Mouse (Mus musculus) heart, embryonic 16.5 days (tissue): Measurements from ENCODE around the gene Vti1a. TPM values are rescaled to one million over a fixed set of nuclear protein-coding genes. Genes with fewer than 3 reads are reported as not detected.
A peak's percentile ranks its signal among the peaks of the same experiment; 100 is the strongest.

Experiments
- ATAC-seq: fragments of 200-750 bp; cut with Nextera tagmentation; replicated peaks from 2 replicates; pipeline ENCODE4 v1.8.0; 2017; ENCODE audit warnings: moderate number of reproducible peaks; ENCODE audit not compliant: insufficient read depth, low FRiP score; ENCODE audit errors: extremely low read depth
- H3K27ac ChIP-seq: fragments of 300-500 bp; sonication (generic); 2 replicates; pipeline ENCODE4 v1.5.1; 2014; ENCODE audit warnings: mild to moderate bottlenecking, low read length, control low read depth, moderate library complexity
- H3K27me3 ChIP-seq: fragments of 300-500 bp; sonication (generic); 2 replicates; pipeline ENCODE4 v1.6.1; 2014; ENCODE audit warnings: low read length, mixed read lengths; ENCODE audit not compliant: control insufficient read depth, insufficient read depth
- H3K36me3 ChIP-seq: fragments of 300-500 bp; sonication (generic); 2 replicates; pipeline ENCODE4 v1.6.1; 2014; ENCODE audit not compliant: control insufficient read depth, insufficient read depth
- H3K4me1 ChIP-seq: fragments of 300-500 bp; sonication (generic); 2 replicates; pipeline ENCODE4 v1.6.1; 2014; ENCODE audit warnings: low read length, mixed read lengths; ENCODE audit not compliant: control insufficient read depth, insufficient read depth
- H3K4me2 ChIP-seq: fragments of 300-500 bp; sonication (generic); 2 replicates; pipeline ENCODE4 v1.6.1; 2014; ENCODE audit warnings: low read depth, mild to moderate bottlenecking, control low read depth, low read length
- H3K4me3 ChIP-seq: fragments of 300-500 bp; sonication (generic); 2 replicates; pipeline ENCODE4 v1.5.1; 2014; ENCODE audit warnings: mild to moderate bottlenecking, control low read depth, low read length
- H3K9ac ChIP-seq: fragments of 300-500 bp; sonication (generic); 2 replicates; pipeline ENCODE4 v1.6.1; 2014; ENCODE audit warnings: low read length, control low read depth
- H3K9me3 ChIP-seq: fragments of 300-500 bp; sonication (generic); replicated peaks from 2 replicates; pipeline ENCODE4 v1.6.1; 2016; ENCODE audit warnings: low read length; ENCODE audit not compliant: control insufficient read depth
- WGBS: fragments of 180-500 bp; shearing (Covaris S2); extraction: QIAGEN DNeasy Blood & Tissue Kit; methylation state at CpG from one replicate; pipeline ENCODE4 v1.1.7; 2014; 5-methylcytosine and 5-hydroxymethylcytosine counted together
- polyA plus RNA-seq: library from polyadenylated mRNA; unstranded; fragments of >200 nt; fragmentation: Nextera tagmentation; extraction: Ambion mirVana; gene quantifications from 2 replicates; pipeline ENCODE4 v1.2.1, GENCODE M21; 2015

Gene Vti1a
- polyA plus RNA-seq, 1 experiment from 2014 or later = 17.6 TPM

GRCm38 (mm10) chr19:55587638-55588421 is 271.7 kb downstream of the Vti1a start:
- WGBS = 82% methylated on average over 14 of the region's 14 CpGs
- H3K27me3 ChIP-seq = no peaks in the 10 kb centered on the region
- no peak for ATAC-seq

GRCm38 (mm10) chr19:55588948-55589896 is 273.1 kb downstream of the Vti1a start:
- Histone ChIP-seq H3K4me2 (no peak overlapping the region), H3K36me3 (no peaks in the 10 kb centered on the region), H3K9ac (no peak overlapping the region), H3K4me3 (no peak overlapping the region), H3K27ac (no peak overlapping the region), H3K27me3 (no peaks in the 10 kb centered on the region), H3K9me3 (no peaks in the 10 kb centered on the region), H3K4me1 (peaks cover 13% of the 10 kb centered on the region)
- WGBS = 58% methylated on average over 16 of the region's 16 CpGs
- ATAC-seq = no peak

More at GRCm38 (mm10) chr19:55587638-55588421, 271.7 kb downstream of the Vti1a start:
- Histone ChIP-seq H3K9ac (no peak overlapping the region), H3K4me1 (peaks cover 5% of the 10 kb centered on the region), H3K36me3 (no peaks in the 10 kb centered on the region), H3K4me3 (no peak overlapping the region), H3K9me3 (no peaks in the 10 kb centered on the region), H3K27ac (no peak overlapping the region), H3K4me2 (no peak overlapping the region)

GRCm38 (mm10) chr19:55592876-55593691 is 277.0 kb downstream of the Vti1a start:
- H3K27ac ChIP-seq = no peak overlapping the region
- ATAC-seq = no peak

GRCm38 (mm10) chr19:55593729-55594444 is 277.8 kb downstream of the Vti1a start:
- H3K9me3 ChIP-seq = no peaks in the 10 kb centered on the region
- H3K4me2 ChIP-seq = no peak overlapping the region
- peak; percentile 53; the same call in 1 of the 2 replicates for ATAC-seq
- 59% methylated on average over 16 of the region's 16 CpGs for WGBS
- H3K4me3 ChIP-seq = no peak overlapping the region
- no peak overlapping the region for H3K9ac ChIP-seq
- H3K36me3 ChIP-seq = no peaks in the 10 kb centered on the region
- H3K4me1 ChIP-seq = peaks cover 46% of the 10 kb centered on the region
- H3K27ac ChIP-seq = no peak overlapping the region
- no peaks in the 10 kb centered on the region for H3K27me3 ChIP-seq

More at GRCm38 (mm10) chr19:55592876-55593691, 277.0 kb downstream of the Vti1a start:
- 63% methylated on average over 26 of the region's 26 CpGs for WGBS
- Histone ChIP-seq H3K4me3 (no peak overlapping the region), H3K9ac (no peak overlapping the region), H3K27me3 (no peaks in the 10 kb centered on the region), H3K4me1 (peaks cover 38% of the 10 kb centered on the region), H3K36me3 (no peaks in the 10 kb centered on the region), H3K4me2 (no peak overlapping the region), H3K9me3 (no peaks in the 10 kb centered on the region)

GRCm38 (mm10) chr19:55594451-55594850 is 278.4 kb downstream of the Vti1a start:
- 84% methylated on average over 3 of the region's 3 CpGs for WGBS
- H3K9me3 ChIP-seq = no peaks in the 10 kb centered on the region
- peaks cover 46% of the 10 kb centered on the region for H3K4me1 ChIP-seq
- no peak overlapping the region for H3K27ac ChIP-seq
- H3K36me3 ChIP-seq = no peaks in the 10 kb centered on the region
- no peak for ATAC-seq
- H3K4me2 ChIP-seq = no peak overlapping the region
- no peak overlapping the region for H3K4me3 ChIP-seq
- no peaks in the 10 kb centered on the region for H3K27me3 ChIP-seq
- H3K9ac ChIP-seq = no peak overlapping the region

GRCm38 (mm10) chr19:55595945-55596649 is 280.0 kb downstream of the Vti1a start:
- Histone ChIP-seq H3K4me1 (peaks cover 49% of the 10 kb centered on the region), H3K27ac (peak overlapping the region; percentile 74), H3K27me3 (no peaks in the 10 kb centered on the region), H3K4me3 (no peak overlapping the region), H3K9me3 (no peaks in the 10 kb centered on the region), H3K36me3 (no peaks in the 10 kb centered on the region), H3K4me2 (peak overlapping the region; percentile 39; the same call in 1 of the 2 replicates), H3K9ac (peak overlapping the region; percentile 22; the same call in 1 of the 2 replicates)
- ATAC-seq = peak; percentile 12
- WGBS = 25% methylated on average over 9 of the region's 9 CpGs

- Histone ChIP-seq H3K27me3 (no peaks in the 10 kb centered on the region), H3K36me3 (no peaks in the 10 kb centered on the region), H3K4me2 (peak overlapping the region; percentile 39), H3K9me3 (no peaks in the 10 kb centered on the region), H3K4me3 (no peak overlapping the region), H3K9ac (peak overlapping the region; percentile 22; the same call in 1 of the 2 replicates), H3K27ac (peak overlapping the region; percentile 74), H3K4me1 (peaks cover 53% of the 10 kb centered on the region)
- 29% methylated on average over 6 of the region's 6 CpGs for WGBS
- ATAC-seq = peak; percentile 52
Measured at GRCm38 (mm10) chr19:55596804-55597203, 280.7 kb downstream of the Vti1a start.
